Mouse (Mus musculus) WW6 (cell line): ENCODE data around the gene Tap1.
"Not testable (repeated sequence)": the region's sequence is repeated elsewhere in the genome, so short reads cannot be mapped to it uniquely, and the experiment has no call there.

Experiments
- DNase-seq: peaks from one replicate; pipeline ENCODE4 v3.0.0-alpha.2; 2013; ENCODE audit warnings: low read depth, low spot score

Tap1 gene

GRCm38 (mm10) chr17:34232021-34232420 lies 44.7 kb downstream of the Tap1 start:
- not testable (repeated sequence) for DNase-seq

GRCm38 (mm10) chr17:34234926-34235325 lies 47.6 kb downstream of the Tap1 start:
- no peak for DNase-seq

GRCm38 (mm10) chr17:34236691-34237090 lies 49.3 kb downstream of the Tap1 start:
- DNase-seq, result no peak

- no peak for DNase-seq
Observed at GRCm38 (mm10) chr17:34237741-34238140, 50.4 kb downstream of the Tap1 start.

- DNase-seq, result no peak
Observed at GRCm38 (mm10) chr17:34238706-34239105, 51.4 kb downstream of the Tap1 start, which contains the start of gene H2-Ob. Gene H2-Ob, plus strand, starts transcription at chr17:34238903.

GRCm38 (mm10) chr17:34239601-34240041 lies 52.3 kb downstream of the Tap1 start:
- no peak for DNase-seq

- no peak for DNase-seq
Observed at GRCm38 (mm10) chr17:34240366-34240765, 53.0 kb downstream of the Tap1 start.

- no peak for DNase-seq
Observed at GRCm38 (mm10) chr17:34240916-34241315, 53.6 kb downstream of the Tap1 start.

- no peak for DNase-seq
Observed at GRCm38 (mm10) chr17:34244656-34245055, 57.3 kb downstream of the Tap1 start.
